Mouse (Mus musculus) stomach, postnatal 0 days (tissue): ENCODE measurements at regions not wholly inside any gene's neighbourhood (a gene's known extent, or its start where the extent isn't known, plus 50 kb on each side); places are given as distances from the start of the nearest gene placed in this dataset.

ENCODE experiments used
- CTCF ChIP-seq: IDR thresholded peaks from 2 replicates; pipeline ENCODE4 v1.5.1; 2016; ENCODE audit warnings: antibody characterized with exemption, low read depth, mild to moderate bottlenecking, moderate library complexity
- EP300 ChIP-seq: optimal IDR thresholded peaks from 2 replicates; pipeline ENCODE3; 2016; ENCODE audit warnings: antibody characterized with exemption

DNA sequence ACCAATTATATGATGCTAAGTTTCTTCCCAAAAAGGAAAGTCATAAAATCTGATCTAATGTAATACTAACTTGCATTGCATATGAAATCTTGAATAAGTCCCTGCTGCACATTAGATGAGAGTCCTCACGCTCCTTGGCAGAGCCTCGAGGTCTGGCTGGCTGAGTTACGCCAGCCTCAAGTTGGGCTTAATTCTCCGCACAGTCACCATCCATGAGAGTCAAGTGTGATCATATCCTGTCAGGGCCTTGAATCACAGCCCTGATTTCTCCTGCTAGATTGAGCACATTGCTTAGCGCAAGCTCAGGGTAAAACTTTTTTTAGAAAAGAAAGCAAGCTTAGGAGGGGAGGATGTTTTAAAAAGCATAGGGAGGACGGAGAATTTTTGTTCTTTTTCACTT lies 208.1 kb upstream of the Veph1 start:
- TF ChIP-seq CTCF (no peak), EP300 (no peak)
